Mouse (Mus musculus) myocyte (in vitro differentiated cells): ENCODE measurements at regions not wholly inside any gene's neighbourhood (a gene's known extent, or its start where the extent isn't known, plus 50 kb on each side); places are given as distances from the start of the nearest gene placed in this dataset.

ENCODE experiments used
- MYOD1 ChIP-seq, 3 experiments: IDR thresholded peaks; one replicate each; pipeline ENCODE4 v1.6.1; 2011; ENCODE audit warnings: control low read depth in 2 of 3, low read depth in 2 of 3, mild to moderate bottlenecking in 2 of 3, moderate library complexity in 1 of 3; ENCODE audit not compliant: insufficient read length in 2 of 3, control insufficient read depth in 1 of 3
- MYOG ChIP-seq, 3 experiments: IDR thresholded peaks; one replicate each; pipeline ENCODE4 v1.6.1; 2011; ENCODE audit warnings: control low read depth in 2 of 3, low read depth in 2 of 3, mild to moderate bottlenecking in 2 of 3; ENCODE audit not compliant: insufficient read length in 2 of 3, control insufficient read depth in 1 of 3, insufficient read depth in 1 of 3
- POLR2A ChIP-seq: IDR thresholded peaks from one replicate; pipeline ENCODE4 v1.6.1; 2011; ENCODE audit warnings: low read depth, mild to moderate bottlenecking, control low read depth, moderate library complexity; ENCODE audit not compliant: insufficient read length

- no peak for TF ChIP-seq MYOD1 (IDR thresholded peaks at IDR 0.05; ENCODE audit: control insufficient read depth in 1 of 3, insufficient read length in 2 of 3, low read depth in 2 of 3)
- TF ChIP-seq MYOG (IDR thresholded peaks at IDR 0.05; ENCODE audit: control insufficient read depth in 1 of 3, insufficient read depth in 1 of 3, insufficient read length in 2 of 3, low read depth in 2 of 3) = no peak
- TF ChIP-seq POLR2A = no peak
These were observed 404.7 kb downstream of the Efnb2 start for GRCm38 (mm10) chr8:8256327-8256726.
